Mouse (Mus musculus) brain, embryonic 14.5 days (tissue): ENCODE data around the gene Tnnc2. TPM values are rescaled to one million over a fixed set of nuclear protein-coding genes. Genes with fewer than 3 reads are reported as not detected.

Source experiments
- DNase-seq: peaks from one replicate; pipeline ENCODE4 v3.0.0-alpha.2; 2011; ENCODE audit warnings: low read depth
- CTCF ChIP-seq: fragments of 200-500 bp; IDR thresholded peaks from 2 replicates; pipeline ENCODE4 v1.5.1; 2012; ENCODE audit warnings: inconsistent platforms, mild to moderate bottlenecking, moderate library complexity, borderline replicate concordance; ENCODE audit not compliant: insufficient read depth, insufficient read length; ENCODE audit errors: extremely low read depth
- POLR2A ChIP-seq: fragments of 200-500 bp; IDR thresholded peaks from 2 replicates; pipeline ENCODE4 v1.6.1; 2012; ENCODE audit warnings: mild to moderate bottlenecking, inconsistent platforms, borderline replicate concordance; ENCODE audit not compliant: poor library complexity, insufficient read depth, insufficient read length, severe bottlenecking; ENCODE audit errors: extremely low read depth
- polyA plus RNA-seq: library from polyadenylated mRNA; depleted of rRNA; stranded (reverse); fragments of >200 nt; gene quantifications from 2 replicates; pipeline ENCODE4 v1.2.3, GENCODE M21; 2012; rRNA removed

The Tnnc2 gene
- polyA plus RNA-seq, 1 experiment = 1.7 TPM

DNA sequence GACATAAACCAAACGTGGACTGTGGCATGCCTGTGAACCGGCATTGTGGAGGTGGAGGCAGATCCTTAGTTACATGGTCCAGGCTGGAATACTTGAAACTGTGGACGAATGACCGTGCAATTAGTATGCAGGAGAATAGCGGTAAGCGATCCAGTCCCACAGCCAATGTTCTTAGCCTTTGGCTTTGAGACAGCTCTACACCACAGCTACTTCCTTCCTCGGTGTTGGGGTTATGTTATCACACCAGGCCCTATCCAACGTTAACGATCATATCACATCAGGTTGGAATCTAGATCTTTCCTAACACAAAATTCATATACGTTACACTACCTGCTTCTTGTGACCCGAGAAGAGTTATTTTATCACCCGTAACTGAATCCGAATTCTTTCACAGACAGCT lies 34.8 kb downstream of the Tnnc2 start:
- no peak for DNase-seq
- TF ChIP-seq POLR2A (no peak), CTCF (no peak)

DNA sequence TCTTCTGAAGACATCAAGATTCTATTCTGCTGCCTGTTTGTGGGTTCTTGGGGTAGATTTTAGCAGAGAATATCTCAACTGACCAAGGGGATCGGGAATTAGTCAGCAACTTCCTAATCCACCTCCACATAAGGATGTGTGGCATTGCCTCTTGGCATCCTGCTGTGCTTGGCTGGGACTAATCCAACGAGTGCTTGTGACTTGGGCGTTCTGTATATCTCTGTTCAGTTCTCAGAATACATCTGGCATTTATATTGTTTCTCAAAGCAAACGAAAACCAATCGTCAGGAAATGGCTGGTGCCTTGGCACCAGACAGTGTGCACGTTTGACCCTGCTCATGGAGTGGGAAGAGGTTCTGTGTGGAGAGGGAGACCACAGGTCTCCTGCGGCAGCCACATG lies 39.9 kb downstream of the Tnnc2 start:
- no peak for TF ChIP-seq POLR2A
- no peak for TF ChIP-seq CTCF
- DNase-seq = no peak

DNA sequence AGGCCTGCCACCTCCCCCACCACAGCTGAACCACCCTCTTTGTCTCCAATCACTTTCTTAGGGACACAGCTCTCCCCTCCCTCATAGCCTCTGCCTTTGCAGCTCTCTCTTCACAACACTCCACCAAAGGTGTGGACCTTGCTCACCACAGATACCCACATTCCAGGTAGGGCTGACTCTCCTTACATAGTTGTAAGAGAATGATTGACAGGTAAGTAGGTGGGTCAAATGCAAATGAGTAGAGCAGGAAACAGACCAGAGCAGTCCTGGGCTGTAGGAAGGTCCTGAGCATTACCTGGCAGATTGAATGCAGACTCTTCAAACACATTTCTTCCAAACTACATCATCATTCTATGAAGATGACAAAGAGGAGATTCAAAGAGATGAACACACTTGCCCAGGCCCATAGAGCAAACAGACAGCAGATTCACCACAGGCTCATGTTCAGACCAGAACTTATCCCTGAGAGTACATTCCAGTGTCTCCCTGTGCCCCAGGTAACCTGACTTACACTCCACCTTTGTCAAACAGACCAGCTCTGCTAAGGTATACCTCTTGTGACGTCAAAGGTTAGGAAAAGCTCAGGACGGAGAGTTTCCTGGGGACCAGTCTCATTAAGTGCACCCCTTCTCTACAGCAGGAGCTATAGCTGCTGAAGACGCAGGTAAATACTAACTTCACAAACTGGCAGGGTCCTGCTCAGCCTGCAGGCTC lies 42.2 kb downstream of the Tnnc2 start:
- no peak for DNase-seq
- no peak for TF ChIP-seq CTCF
- no peak for TF ChIP-seq POLR2A

DNA sequence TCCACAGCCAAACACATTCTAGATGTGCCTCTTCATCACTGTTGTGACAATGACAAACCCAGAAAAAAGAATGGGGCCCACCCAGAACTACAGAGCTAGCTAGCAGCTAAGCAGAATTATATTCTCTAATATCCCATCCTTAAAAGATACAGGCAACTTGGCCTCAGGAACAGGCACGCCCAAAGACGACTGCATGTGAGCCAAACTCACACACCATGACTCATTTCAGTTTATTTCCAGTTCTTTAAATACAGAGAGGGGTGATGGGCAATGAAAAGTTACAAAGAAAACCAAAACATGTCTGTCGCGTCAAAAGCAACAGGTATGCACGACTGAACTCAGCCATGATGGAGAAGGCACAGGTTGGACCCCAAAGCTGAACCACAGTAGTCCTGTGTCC lies 44.3 kb downstream of the Tnnc2 start:
- TF ChIP-seq POLR2A (no peak), CTCF (no peak)
- DNase-seq = no peak

DNA sequence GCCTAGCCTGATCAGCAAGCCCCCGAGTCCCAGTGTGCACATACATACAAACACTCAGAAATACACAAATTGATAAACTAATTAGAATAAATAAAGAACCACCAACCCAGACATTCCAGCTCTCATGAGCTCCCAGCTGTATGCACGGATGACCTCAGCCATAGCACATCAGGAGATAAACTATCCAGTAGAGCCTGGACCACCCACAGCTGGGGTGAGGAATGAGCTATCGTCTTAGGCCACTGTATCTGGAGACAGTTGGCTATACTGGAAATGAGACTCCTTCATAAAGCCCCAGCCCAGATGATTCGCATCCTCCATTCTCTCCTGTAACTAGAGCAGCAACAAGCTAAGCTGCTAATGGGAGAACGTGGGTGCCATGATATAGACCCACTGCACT lies 44.9 kb downstream of the Tnnc2 start:
- TF ChIP-seq POLR2A (no peak), CTCF (no peak)
- DNase-seq = no peak

DNA sequence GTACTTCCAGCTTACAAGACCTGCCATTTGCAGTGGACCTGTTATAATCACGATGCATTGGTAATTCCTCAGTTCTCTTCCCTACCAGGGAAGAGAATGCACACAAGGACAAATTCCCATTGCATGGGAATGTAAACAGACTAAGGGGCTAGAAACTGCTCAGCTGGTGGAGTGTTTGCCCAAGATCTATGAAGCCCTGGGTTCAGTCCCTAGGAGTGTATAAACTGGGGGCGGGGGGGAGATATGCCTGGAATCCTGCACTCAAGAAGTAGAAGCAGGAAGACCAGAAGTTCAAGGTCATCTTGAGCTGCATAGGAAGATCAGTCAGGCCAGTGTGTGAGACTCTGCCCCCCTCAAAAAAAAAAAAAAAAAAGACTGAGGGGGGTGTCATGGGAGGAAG lies 46.5 kb downstream of the Tnnc2 start:
- no peak for DNase-seq
- TF ChIP-seq CTCF (no peak), POLR2A (no peak)

DNA sequence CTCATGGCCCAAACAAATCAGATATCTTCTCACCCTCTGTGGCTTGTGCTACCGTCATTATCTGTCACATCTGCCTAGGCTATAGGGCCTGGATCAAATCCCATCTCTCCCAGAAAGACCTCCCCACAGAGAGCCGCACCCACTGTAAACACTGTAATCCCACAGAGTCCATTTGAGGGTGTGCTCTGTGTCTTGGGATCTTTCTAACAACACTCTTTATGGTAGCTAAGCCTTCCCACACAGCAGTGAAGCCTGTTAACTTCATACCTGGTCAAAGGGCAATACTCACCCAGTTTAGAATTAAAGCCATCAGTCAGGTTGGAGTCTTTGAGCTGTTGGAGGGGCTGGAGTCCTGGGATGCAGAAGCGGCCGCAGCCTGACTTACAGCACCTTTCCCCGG lies 48.0 kb downstream of the Tnnc2 start:
- DNase-seq = no peak

More for the DNA sequence above, 48.0 kb downstream of the Tnnc2 start:
- TF ChIP-seq POLR2A (no peak), CTCF (no peak)

Other genes starting within 250 kb of the Tnnc2 start
- 3.9 and 5.3 TPM in 2 replicates for gene Wfdc2, start 217.6 kb downstream of the Tnnc2 start, polyA plus RNA-seq
- gene Spint3, start 206.5 kb downstream of the Tnnc2 start, polyA plus RNA-seq = not detected in 2 replicates
- gene Wfdc6a, start 194.5 kb downstream of the Tnnc2 start, polyA plus RNA-seq = not detected in 2 replicates
- not detected in 2 replicates for gene Eppin, start 186.4 kb downstream of the Tnnc2 start, polyA plus RNA-seq
- gene Wfdc6b, start 166.4 kb downstream of the Tnnc2 start, polyA plus RNA-seq = not detected in 2 replicates
- gene Wfdc8, start 166.3 kb downstream of the Tnnc2 start, polyA plus RNA-seq = not detected in 2 replicates
- gene Wfdc16, start 141.2 kb downstream of the Tnnc2 start, polyA plus RNA-seq = not detected in 2 replicates
- not detected in 2 replicates for gene Wfdc10, start 123.9 kb downstream of the Tnnc2 start, polyA plus RNA-seq
- gene Wfdc9, start 123.4 kb downstream of the Tnnc2 start, polyA plus RNA-seq = not detected in 2 replicates
- not detected in 2 replicates for gene Wfdc11, start 105.9 kb downstream of the Tnnc2 start, polyA plus RNA-seq
- not detected in 2 replicates for gene Wfdc13, start 94.9 kb downstream of the Tnnc2 start, polyA plus RNA-seq
- not detected in 2 replicates for gene Spint4, start 81.5 kb downstream of the Tnnc2 start, polyA plus RNA-seq
- not detected in 2 replicates for gene Spint5, start 64.7 kb downstream of the Tnnc2 start, polyA plus RNA-seq
- gene Wfdc3, start 34.0 kb downstream of the Tnnc2 start, polyA plus RNA-seq = 0.94 and 1.4 TPM in 2 replicates
- gene Dnttip1, start 34.0 kb downstream of the Tnnc2 start, polyA plus RNA-seq = 46.0 and 50.2 TPM in 2 replicates
- gene Ube2c, start 10.1 kb downstream of the Tnnc2 start, polyA plus RNA-seq = 94.0 and 201 TPM in 2 replicates
- gene Snx21, start 5.9 kb upstream of the Tnnc2 start, polyA plus RNA-seq = 25.9 and 27.0 TPM in 2 replicates
- 29.7 and 41.1 TPM in 2 replicates for gene Acot8, start 24.9 kb upstream of the Tnnc2 start, polyA plus RNA-seq
- 8.5 and 10.1 TPM in 2 replicates for gene Zswim3, start 25.1 kb upstream of the Tnnc2 start, polyA plus RNA-seq
- gene Zswim1, start 42.7 kb upstream of the Tnnc2 start, polyA plus RNA-seq = 12.1 and 17.6 TPM in 2 replicates
- gene Spata25, start 48.6 kb upstream of the Tnnc2 start, polyA plus RNA-seq = not detected in 2 replicates
- gene Ctsa, start 52.9 kb upstream of the Tnnc2 start, polyA plus RNA-seq = 125 and 165 TPM in 2 replicates
- 5.1 and 7.0 TPM in 2 replicates for gene Neurl2, start 53.5 kb upstream of the Tnnc2 start, polyA plus RNA-seq
- 62.2 and 109 TPM in 2 replicates for gene Pltp, start 77.7 kb upstream of the Tnnc2 start, polyA plus RNA-seq
- gene Pcif1, start 99.3 kb upstream of the Tnnc2 start, polyA plus RNA-seq = 55.5 and 60.1 TPM in 2 replicates
- 43.2 and 47.0 TPM in 2 replicates for gene Zfp335, start 131.8 kb upstream of the Tnnc2 start, polyA plus RNA-seq
- gene Mmp9, start 160.8 kb upstream of the Tnnc2 start, polyA plus RNA-seq = 19.5 and 32.8 TPM in 2 replicates
- 80.5 and 110 TPM in 2 replicates for gene Slc12a5, start 180.8 kb upstream of the Tnnc2 start, polyA plus RNA-seq